Mouse (Mus musculus) cerebellum, adult 2 months (tissue): ENCODE measurements at regions not wholly inside any gene's neighbourhood (a gene's known extent, or its start where the extent isn't known, plus 50 kb on each side); places are given as distances from the start of the nearest gene placed in this dataset.
A peak's percentile ranks its signal among the peaks of the same experiment; 100 is the strongest.
"Not testable (repeated sequence)": the region's sequence is repeated elsewhere in the genome, so short reads cannot be mapped to it uniquely, and the experiment has no call there.

Source experiments
- DNase-seq, 2 experiments: peaks; one replicate each; pipeline ENCODE4 v3.0.0; 2021
- H3K27ac ChIP-seq: fragments of 200-500 bp; 2 replicates; pipeline ENCODE4 v1.5.1; 2012; ENCODE audit warnings: low read length, control low read depth, inconsistent platforms; ENCODE audit not compliant: insufficient read depth
- H3K27me3 ChIP-seq: fragments of 200-500 bp; 2 replicates; pipeline ENCODE4 v1.6.1; 2012; ENCODE audit warnings: inconsistent platforms, mild to moderate bottlenecking, low read length, moderate library complexity; ENCODE audit not compliant: control insufficient read depth, insufficient read depth
- H3K4me1 ChIP-seq: fragments of 200-500 bp; 2 replicates; pipeline ENCODE4 v1.6.1; 2011; ENCODE audit warnings: low read length; ENCODE audit not compliant: control insufficient read depth, insufficient read depth
- H3K4me3 ChIP-seq: fragments of 200-500 bp; replicated peaks from 2 replicates; pipeline ENCODE3; 2011; ENCODE audit warnings: mild to moderate bottlenecking, low read depth, low read length, control low read depth; ENCODE audit not compliant: insufficient read depth
- CTCF ChIP-seq: fragments of 200-500 bp; IDR thresholded peaks from 2 replicates; pipeline ENCODE4 v1.5.1; 2011; ENCODE audit warnings: low read depth, mild to moderate bottlenecking, control low read depth, low read length, moderate library complexity, borderline replicate concordance; ENCODE audit not compliant: insufficient read depth
- POLR2A ChIP-seq: fragments of 200-500 bp; IDR thresholded peaks from 2 replicates; pipeline ENCODE4 v1.6.1; 2011; ENCODE audit warnings: low read length, control low read depth, borderline replicate concordance; ENCODE audit not compliant: insufficient read depth
- WGBS: fragments of 180-500 bp; shearing (Covaris S2); methylation state at CpG from one replicate; pipeline ENCODE4 v1.1.7; 2018; 5-methylcytosine and 5-hydroxymethylcytosine counted together

GRCm38 (mm10) chr3:58247989-58248388, 166.5 kb upstream of the Tsc22d2 start:
- Histone ChIP-seq H3K27me3 (no peaks in the 10 kb centered on the region), H3K27ac (no peak overlapping the region), H3K4me3 (no peak overlapping the region), H3K4me1 (no peaks in the 10 kb centered on the region)
- 81% methylated on average over 2 of the region's 2 CpGs for WGBS
- DNase-seq: no peak
- TF ChIP-seq CTCF (no peak), POLR2A (no peak)

GRCm38 (mm10) chr3:58253942-58254341, 160.6 kb upstream of the Tsc22d2 start:
- H3K4me1 ChIP-seq: no peaks in the 10 kb centered on the region
- no peaks in the 10 kb centered on the region for H3K27me3 ChIP-seq
- TF ChIP-seq POLR2A (no peak), CTCF (no peak)
- peak; percentile 12 to 62 for DNase-seq
- H3K4me3 ChIP-seq: no peak overlapping the region
- WGBS: 22% methylated on average over 8 of the region's 8 CpGs
- H3K27ac ChIP-seq: no peak overlapping the region

GRCm38 (mm10) chr3:58267606-58268325, 146.7 kb upstream of the Tsc22d2 start:
- WGBS: 28% methylated on average over 14 of the region's 14 CpGs
- H3K27ac ChIP-seq: no peak overlapping the region
- H3K4me1 ChIP-seq: no peaks in the 10 kb centered on the region
- no peak overlapping the region for H3K4me3 ChIP-seq
- DNase-seq: no peak
- TF ChIP-seq CTCF (no peak), POLR2A (no peak)
- H3K27me3 ChIP-seq: no peaks in the 10 kb centered on the region

- not testable (repeated sequence) for H3K4me3 ChIP-seq, DNase-seq, H3K27ac ChIP-seq, H3K27me3 ChIP-seq, H3K4me1 ChIP-seq
- no CpG with 5 or more reads among the region's 4 CpGs for WGBS
Observed at GRCm38 (mm10) chr3:58271441-58271840, 143.1 kb upstream of the Tsc22d2 start.

GRCm38 (mm10) chr3:58281291-58281690, 133.2 kb upstream of the Tsc22d2 start:
- DNase-seq: no peak
- TF ChIP-seq POLR2A: no peak
- TF ChIP-seq CTCF: no peak
- Histone ChIP-seq H3K4me1 (no peaks in the 10 kb centered on the region), H3K4me3 (no peak overlapping the region), H3K27me3 (no peaks in the 10 kb centered on the region), H3K27ac (no peak overlapping the region)
- WGBS: 88% methylated on average over 6 of the region's 6 CpGs

GRCm38 (mm10) chr3:58284371-58284770, 130.1 kb upstream of the Tsc22d2 start:
- H3K27me3 ChIP-seq, H3K27ac ChIP-seq, H3K4me1 ChIP-seq, H3K4me3 ChIP-seq, DNase-seq: not testable (repeated sequence)
- WGBS: 40% methylated on average over 1 of the region's 1 CpGs

- WGBS: 40% methylated on average over 5 of the region's 5 CpGs
- Histone ChIP-seq H3K4me3 (no peak overlapping the region), H3K4me1 (no peaks in the 10 kb centered on the region), H3K27me3 (no peaks in the 10 kb centered on the region), H3K27ac (no peak overlapping the region)
- DNase-seq: no peak
- no peak for TF ChIP-seq CTCF
- no peak for TF ChIP-seq POLR2A
Observed at GRCm38 (mm10) chr3:58295810-58296209, 118.7 kb upstream of the Tsc22d2 start.

- H3K4me1 ChIP-seq: no peaks in the 10 kb centered on the region
- H3K27me3 ChIP-seq: no peaks in the 10 kb centered on the region
- 59% methylated on average over 2 of the region's 2 CpGs for WGBS
- DNase-seq: no peak
- H3K27ac ChIP-seq: no peak overlapping the region
- TF ChIP-seq CTCF (no peak), POLR2A (no peak)
- H3K4me3 ChIP-seq: no peak overlapping the region
Observed at GRCm38 (mm10) chr3:58300213-58300612, 114.3 kb upstream of the Tsc22d2 start.
